Mouse (Mus musculus): ENCODE results near the gene Mepe.

Gene Mepe

GRCm38 (mm10) chr5:104357575-104357974 is 32.4 kb downstream of the Mepe start:
- DNase-seq (ENCODE audit: low spot score) = no peak

GRCm38 (mm10) chr5:104358592-104358991 is 33.5 kb downstream of the Mepe start:
- no peak for DNase-seq (ENCODE audit: low spot score)

GRCm38 (mm10) chr5:104359257-104359656 is 34.1 kb downstream of the Mepe start:
- DNase-seq (ENCODE audit: low spot score) = no peak

- no peak for DNase-seq (ENCODE audit: low spot score)
Measured at GRCm38 (mm10) chr5:104370580-104370979, 45.5 kb downstream of the Mepe start.

GRCm38 (mm10) chr5:104371284-104371683 is 46.2 kb downstream of the Mepe start:
- DNase-seq (ENCODE audit: low spot score) = no peak

GRCm38 (mm10) chr5:104373648-104374307 is 48.6 kb downstream of the Mepe start:
- no peak for DNase-seq (ENCODE audit: low spot score)

GRCm38 (mm10) chr5:104374308-104374660 is 49.2 kb downstream of the Mepe start:
- peak; percentile 83 for DNase-seq (ENCODE audit: low spot score)

- no peak for DNase-seq (ENCODE audit: low spot score)
Measured at GRCm38 (mm10) chr5:104375132-104375531, 50.0 kb downstream of the Mepe start.

- no peak for DNase-seq (ENCODE audit: low spot score)
Measured at GRCm38 (mm10) chr5:104376890-104377289, 51.8 kb downstream of the Mepe start.

GRCm38 (mm10) chr5:104380574-104380973 is 55.4 kb downstream of the Mepe start:
- no peak for DNase-seq (ENCODE audit: low spot score)

GRCm38 (mm10) chr5:104381671-104382070 is 56.5 kb downstream of the Mepe start:
- no peak for DNase-seq (ENCODE audit: low spot score)

GRCm38 (mm10) chr5:104384540-104384939 is 59.4 kb downstream of the Mepe start:
- no peak for DNase-seq (ENCODE audit: low spot score)

GRCm38 (mm10) chr5:104385521-104385920 is 60.4 kb downstream of the Mepe start:
- DNase-seq (ENCODE audit: low spot score) = no peak

- DNase-seq (ENCODE audit: low spot score) = no peak
Measured at GRCm38 (mm10) chr5:104386908-104387307, 61.8 kb downstream of the Mepe start.

All from testis, postnatal 10 days (tissue).